Mouse (Mus musculus): ENCODE data around the gene Cd68. TPM values are rescaled to one million over a fixed set of nuclear protein-coding genes. Genes with fewer than 3 reads are reported as not detected.
"Not testable (repeated sequence)": the region's sequence is repeated elsewhere in the genome, so short reads cannot be mapped to it uniquely, and the experiment has no call there.

Cd68 gene
- total RNA-seq, 2 experiments from 2014 or later: 2.6 to 3.2 TPM

DNA sequence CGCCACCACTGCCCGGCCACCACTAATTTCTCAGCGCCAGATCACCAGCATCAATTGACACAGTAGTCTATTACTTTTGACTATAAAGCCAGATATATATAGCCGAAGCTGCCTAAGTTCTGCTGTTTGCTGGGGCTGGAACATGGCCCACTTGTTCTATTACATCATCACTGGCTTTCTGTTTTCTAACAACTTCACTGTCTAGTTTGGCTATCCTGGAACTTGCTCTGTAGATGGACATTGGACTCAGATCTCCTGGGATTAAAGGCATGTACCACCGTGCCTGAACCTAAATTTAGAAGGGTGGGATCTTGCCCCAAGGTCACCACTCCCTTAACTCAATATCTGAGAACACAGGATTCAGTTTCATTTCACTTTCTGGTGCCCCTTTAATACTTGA, 20.1 kb downstream of the Cd68 start:
- no peak for DNase-seq
- intact Hi-C loops (cut with DNase I): no loop called here

DNA sequence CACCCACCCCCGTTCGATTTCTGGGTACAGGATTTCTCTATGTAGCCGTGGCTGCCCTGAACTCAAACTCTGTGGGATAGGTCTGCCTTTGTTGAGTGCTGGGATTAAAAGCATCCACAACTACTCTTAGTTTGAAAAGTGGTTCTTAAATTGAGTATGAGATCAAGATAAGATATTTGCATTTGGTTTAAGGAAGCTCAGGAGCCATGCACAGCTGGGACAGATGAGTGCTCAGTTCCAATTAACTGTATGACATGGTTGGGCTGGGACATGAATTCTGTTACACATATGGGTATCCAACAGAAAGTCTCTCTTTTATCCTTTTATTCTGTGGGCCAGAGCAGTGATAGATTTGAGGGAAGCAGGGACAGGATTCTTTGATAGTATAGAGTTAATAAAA, 30.5 kb downstream of the Cd68 start:
- DNase-seq: no peak
- intact Hi-C loops (cut with DNase I): no loop called here

DNA sequence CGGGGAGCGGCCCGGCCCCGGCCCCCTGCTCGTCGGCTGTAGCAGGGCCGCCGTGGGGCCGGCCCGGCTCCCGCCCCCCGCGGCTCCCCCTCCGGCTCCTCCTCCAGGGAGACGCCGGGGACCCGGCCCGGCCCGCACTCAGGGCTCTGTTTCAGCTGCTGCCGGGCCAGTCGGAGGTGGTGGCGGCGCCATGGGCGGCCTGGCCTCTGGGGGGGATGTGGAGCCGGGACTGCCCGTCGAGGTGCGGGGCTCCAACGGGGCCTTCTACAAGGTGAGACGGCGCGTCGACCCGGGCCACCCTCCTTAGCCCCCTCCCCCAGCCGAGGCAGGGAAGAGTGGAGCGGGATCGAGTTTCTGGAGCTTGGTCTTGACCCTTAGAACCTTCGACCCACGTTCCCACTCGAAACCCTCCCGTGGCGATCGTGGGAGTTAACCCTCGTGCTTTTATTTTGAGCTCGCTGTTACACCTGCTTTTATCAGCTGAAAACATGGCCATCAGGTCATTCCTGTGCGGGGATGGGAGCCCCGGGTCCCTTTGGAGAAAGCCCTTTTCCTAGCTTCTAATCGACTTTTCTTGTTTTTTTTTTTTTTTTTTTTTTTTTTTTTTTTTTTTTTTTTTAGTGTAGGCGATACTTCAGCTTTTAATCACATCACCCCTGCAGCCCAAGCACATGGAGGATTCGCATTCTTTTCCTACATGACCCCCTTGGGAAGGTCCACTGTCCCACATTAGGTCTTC, 32.7 kb downstream of the Cd68 start:
- intact Hi-C loops (cut with DNase I): no loop called here
- peak in 1 of 2 experiments; percentile 60 for DNase-seq

DNA sequence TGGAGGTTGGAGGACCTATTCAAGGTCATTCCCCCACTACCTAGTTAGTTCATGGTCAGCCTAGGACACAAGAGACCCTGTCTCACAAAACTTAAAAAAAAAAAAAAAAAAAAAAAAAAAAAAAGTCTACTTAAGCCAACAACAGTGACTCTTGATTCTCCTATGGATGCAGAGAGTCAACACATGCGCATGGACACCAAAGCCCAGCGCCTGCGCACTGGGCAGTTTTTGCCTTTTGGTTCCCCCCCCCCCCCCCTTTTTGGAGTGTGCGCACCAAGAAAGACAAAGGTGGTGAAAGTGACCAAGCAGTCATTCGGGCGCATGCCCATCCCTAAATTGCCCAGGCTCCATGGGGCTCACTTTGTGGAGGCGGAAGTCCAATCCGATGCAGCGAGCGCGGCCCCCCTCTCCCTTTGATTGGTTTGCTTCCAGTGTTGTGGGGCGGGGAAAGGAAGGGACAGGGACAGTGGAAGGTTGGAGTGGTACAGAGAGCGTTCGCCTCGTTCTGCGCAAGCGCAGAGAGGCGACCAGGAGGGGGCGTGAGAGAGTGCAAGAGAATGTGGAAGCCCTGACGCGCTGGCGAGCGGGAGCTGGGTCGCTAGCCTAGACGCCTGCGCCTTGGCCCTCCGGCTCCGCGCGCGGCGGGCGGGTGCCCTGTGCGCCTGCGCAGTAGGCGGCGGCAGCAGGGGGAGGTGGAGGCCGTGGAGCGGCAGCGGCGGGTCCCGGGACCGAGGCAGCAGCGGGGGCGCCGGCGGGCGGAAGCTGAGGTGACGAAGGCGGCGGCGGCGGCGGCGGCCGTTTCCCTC, 33.5 kb downstream of the Cd68 start, which contains the start of gene Fxr2:
Fxr2 (plus strand) TSS at position 707 of the 806 bp plus-strand sequence.
- intact Hi-C loops (cut with DNase I): no loop called here

DNA sequence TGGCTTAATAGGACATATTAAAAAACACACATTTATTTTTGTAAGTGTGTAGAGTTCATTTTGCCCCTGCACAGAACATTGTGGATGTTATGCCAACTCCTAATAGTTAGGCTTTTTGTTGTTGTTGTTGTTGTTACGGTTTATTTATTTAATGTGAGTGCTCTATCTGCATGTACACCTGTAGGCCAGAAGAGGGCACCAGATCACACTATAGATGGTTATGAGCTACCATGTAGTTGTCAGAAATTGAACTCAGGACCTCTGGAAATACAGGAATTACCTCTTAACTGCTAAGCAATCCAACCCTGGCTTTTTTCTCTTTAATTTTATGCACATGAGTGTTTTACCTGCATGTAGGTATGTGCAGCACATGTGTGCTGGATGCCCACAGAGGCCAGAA, 36.2 kb downstream of the Cd68 start:
- intact Hi-C loops (cut with DNase I): loop anchor here (2.0 kb wide), 1 partner anchor 27 kb away; no protein-coding TSS in a partner anchor
- DNase-seq: no peak

More for the DNA sequence above, 33.5 kb downstream of the Cd68 start, which contains the start of gene Fxr2:
- DNase-seq: peak; percentile 100

DNA sequence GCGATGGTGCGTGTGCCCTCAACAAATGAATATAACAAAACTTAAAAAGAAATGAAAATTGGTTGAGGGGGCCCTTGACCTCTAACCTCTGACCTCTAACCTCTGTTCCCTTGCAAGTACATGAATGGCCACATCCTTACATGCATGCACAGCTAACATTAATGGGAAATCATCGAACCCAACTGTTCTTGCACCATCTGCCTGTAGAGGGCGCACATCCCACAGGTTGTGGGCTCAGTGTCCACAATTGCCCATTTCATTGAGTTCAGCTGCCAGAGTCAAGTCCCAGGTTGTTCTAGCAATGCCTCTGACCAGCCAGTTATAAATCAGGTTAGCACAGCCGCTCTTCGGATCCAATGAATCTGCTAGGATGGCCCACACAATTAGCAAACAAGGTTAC, 37.7 kb downstream of the Cd68 start:
- peak; percentile 62 to 68 for DNase-seq
- intact Hi-C loops (cut with DNase I): no loop called here

DNA sequence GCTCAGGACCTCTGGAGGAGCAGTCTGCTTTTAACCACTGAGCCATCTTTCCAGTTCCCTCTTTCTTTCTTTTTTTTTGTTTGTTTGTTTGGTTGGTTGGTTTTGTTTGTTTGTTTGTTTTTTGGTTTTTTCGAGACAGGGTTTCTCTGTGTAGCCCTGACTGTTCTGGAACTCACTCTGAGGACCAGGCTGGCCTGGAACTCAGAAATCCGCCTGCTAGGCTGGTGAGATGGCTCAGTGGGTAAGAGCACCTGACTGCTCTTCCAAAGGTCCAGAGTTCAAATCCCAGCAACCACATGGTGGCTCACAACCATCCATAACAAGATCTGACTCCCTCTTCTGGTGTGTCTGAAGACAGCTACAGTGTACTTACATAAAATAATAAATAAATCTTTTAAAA, 41.6 kb downstream of the Cd68 start:
- DNase-seq; intact Hi-C loops (cut with DNase I): not testable (repeated sequence)

DNA sequence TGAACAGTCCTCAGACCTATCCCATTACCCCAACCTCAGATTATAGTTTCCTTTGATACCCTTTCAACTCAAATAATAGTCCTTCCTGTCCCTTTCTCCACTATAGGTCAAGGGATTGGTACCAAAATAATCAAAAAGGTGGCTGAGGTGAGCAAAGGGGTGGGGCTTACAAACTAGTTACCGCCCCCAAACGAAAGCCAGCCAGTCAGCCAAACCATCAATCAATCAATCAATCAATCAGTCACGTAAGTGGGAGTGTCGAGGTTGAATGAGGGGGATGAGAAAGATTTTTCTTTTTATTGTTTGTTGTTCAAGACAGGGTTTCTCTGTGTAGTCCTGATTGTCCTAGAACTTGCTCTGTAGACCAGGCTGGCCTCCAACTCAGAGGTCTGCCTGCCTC, 42.9 kb downstream of the Cd68 start:
- intact Hi-C loops (cut with DNase I): no loop called here

DNA sequence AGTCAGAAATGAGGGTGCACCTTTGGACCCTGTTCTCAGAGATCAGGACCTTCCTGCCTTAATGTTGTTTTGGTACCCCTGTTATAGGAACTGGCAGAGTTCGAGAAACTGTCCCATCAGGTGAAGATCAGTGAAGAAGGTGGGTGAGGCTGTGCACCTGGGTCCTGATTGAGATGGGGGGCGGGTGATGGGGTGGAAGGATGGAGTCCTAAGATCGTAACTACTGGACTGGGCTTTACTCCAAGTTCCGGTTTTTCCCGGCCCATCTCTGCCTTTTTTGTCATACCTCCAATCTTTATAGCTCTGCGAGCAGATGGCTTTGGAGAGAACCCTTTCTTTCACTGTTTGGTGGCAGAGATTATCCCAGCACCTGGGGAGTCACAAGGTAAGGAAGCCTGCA, 43.5 kb downstream of the Cd68 start:
- no peak for DNase-seq
- intact Hi-C loops (cut with DNase I): no loop called here

More for the DNA sequence above, 42.9 kb downstream of the Cd68 start:
- no peak for DNase-seq

DNA sequence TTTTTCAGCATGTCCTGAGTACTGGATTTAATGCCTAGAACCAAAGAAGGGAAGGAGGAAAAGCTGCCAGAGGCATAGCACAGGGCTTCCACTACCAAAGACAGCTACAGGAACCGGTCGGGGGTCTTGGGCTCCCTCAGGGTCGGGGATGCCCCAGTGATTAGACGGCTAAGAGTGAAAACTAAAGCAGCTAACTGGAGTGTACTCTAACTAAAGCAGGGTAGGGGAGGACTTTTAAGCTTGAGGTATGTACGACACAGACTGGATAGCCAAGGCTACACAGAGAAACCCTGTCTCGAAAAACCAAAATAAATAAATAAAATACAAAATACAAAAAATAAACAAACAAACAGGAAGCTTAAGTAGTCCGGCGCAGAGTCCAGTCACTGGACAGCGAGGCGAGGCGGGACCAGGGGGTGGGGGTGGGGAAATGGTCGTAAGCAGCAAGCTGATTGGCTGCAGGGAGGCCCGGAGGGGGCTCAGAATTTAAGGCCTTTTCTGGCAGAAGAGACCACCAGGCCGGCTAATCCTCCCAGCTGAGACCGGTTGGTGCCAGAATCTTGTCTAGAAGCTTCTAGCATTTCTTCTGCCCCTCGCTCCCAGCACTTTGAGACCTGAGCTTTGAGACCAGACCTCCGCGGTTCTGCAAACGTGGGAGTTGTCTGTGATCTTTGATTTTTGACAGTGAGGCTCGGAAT, 44.2 kb downstream of the Cd68 start, which contains the start of gene Sat2:
Sat2 (plus strand) TSS at position 454 of the 698 bp plus-strand sequence.
- DNase-seq: peak; percentile 31 to 53
- intact Hi-C loops (cut with DNase I): no loop called here

DNA sequence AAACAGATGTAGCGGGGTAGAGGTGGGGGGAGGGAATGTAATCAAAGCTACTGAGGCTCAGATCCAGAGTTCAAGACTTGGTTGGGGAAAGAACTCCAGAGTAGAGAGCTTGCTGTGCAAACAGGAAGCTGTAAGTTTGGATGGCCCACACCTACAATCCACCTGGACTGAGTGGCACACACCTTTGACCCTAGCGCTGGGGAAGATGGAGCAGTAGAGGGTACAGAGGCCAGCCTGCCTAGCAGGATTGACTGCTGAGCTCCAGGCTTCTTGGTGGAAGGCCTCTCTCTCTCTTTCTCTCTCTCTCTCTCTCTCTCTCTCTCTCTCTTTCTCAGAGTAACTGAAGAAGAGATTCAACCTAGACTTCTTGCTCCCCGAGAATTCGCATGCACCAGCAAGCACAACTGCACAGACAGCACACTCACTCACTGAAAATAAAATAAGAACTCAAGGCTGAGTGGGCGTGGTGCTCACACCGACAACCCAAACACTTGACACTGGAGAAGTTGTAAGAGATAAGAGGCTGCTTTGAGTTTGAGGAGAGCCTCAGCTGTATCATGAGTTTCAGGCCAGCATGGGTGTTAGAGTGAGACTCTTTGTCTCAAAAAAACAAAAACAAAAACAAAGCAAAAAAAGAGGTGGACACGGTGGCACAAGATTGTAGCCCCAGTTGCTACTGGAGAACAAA, 45.4 kb downstream of the Cd68 start:
- intact Hi-C loops (cut with DNase I): no loop called here
- DNase-seq: no peak

DNA sequence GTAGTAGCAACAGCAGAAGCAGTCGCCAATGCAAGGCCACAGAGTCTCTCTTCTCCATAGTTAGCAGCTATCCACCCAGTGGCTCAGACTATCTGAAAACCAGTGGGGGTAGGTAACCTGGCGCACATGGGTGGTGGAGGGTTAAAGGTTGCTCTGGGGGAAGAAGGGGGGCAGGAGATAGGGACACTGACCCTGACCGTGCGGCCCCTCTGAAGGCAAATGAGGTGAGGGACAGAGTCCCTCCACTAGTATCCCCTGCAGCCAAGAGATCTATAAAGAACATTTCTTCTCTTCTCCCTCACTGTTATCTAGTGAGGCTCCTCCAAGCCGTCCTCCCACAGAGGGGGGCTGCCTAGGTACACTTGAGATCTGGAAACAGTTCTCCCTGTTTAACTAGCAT, 48.1 kb downstream of the Cd68 start, which contains the start of gene Shbg:
Shbg (minus strand) TSS at position 101 of the 400 bp plus-strand sequence.
- DNase-seq: no peak
- intact Hi-C loops (cut with DNase I): no loop called here

DNA sequence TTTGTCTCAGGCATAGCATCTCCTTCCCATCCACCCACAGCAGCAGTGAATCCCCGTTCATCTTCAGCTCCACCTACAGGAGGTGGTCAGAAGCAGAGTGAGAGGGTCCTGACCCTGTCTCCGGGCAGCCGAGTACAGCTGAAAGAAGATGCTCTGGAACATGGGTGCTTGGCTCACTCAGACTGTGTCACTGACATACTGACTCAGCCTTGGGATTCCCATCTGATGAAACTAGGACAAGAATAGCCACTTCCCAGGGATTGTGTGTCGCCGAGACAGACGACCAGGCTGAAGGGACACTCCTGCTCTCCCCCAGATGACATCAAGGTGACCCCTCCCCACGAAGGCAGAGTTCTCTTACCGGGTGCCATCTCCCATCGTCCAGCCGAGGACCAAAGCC, 49.2 kb downstream of the Cd68 start:
- DNase-seq: no peak
- intact Hi-C loops (cut with DNase I): no loop called here

DNA sequence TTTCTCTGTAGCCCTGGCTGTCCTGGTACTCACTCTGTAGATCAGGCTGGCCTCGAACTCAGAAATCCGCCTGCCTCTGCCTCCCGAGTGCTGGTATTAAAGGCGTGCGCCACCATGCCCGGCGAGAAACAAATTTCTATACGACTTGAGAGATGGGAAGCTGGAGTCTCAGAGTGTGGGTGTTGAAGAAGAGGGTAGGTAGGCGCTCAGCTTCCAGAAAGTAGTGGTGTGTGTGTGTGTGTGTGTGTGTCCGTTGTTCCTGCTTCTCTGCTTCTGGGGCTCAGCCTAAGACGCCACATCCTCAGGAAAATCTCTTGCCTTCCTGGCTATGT, 51.7 kb downstream of the Cd68 start:
- DNase-seq; intact Hi-C loops (cut with DNase I): not testable (repeated sequence)

Small RNAs within 50 kb of the gene (microRNA-seq; reads per million reads assigned to microRNA genes)
- gene Mir1934 (1.4 to 3.0 reads per million in 2 experiments), gene Mir467f (0 reads per million in 2 experiments)

Other genes starting within 250 kb of the Cd68 start
- gene Dnah2, start 117.0 kb downstream of the Cd68 start, total RNA-seq (2021): under 1 TPM; 0.13 to 0.27 TPM
- gene Efnb3, start 105.9 kb downstream of the Cd68 start, total RNA-seq (2021): under 1 TPM; 0.23 to 0.62 TPM
- 1 to 10 TPM; 2.6 to 2.8 TPM for gene Wrap53, start 85.9 kb downstream of the Cd68 start, total RNA-seq (2021)
- gene Trp53, start 85.8 kb downstream of the Cd68 start, total RNA-seq (2021): 10 to 100 TPM; 10.7 to 15.8 TPM
- 100 to 1,000 TPM; 380 to 461 TPM for gene Atp1b2, start 60.2 kb downstream of the Cd68 start, total RNA-seq (2021)
- gene Shbg, start 48.2 kb downstream of the Cd68 start, total RNA-seq (2021): not detected
- gene Sat2, start 44.1 kb downstream of the Cd68 start, total RNA-seq (2021): 1 to 10 TPM; 3.0 to 3.2 TPM
- 10 to 100 TPM; 77.7 to 91.9 TPM for gene Fxr2, start 33.2 kb downstream of the Cd68 start, total RNA-seq (2021)
- gene Sox15, start 10.8 kb downstream of the Cd68 start, total RNA-seq (2021): not detected
- gene Mpdu1, start 3.5 kb downstream of the Cd68 start, total RNA-seq (2021): 1 to 10 TPM; 8.0 to 8.3 TPM
- 100 to 1,000 TPM in 1 of 2 experiments, 10 to 100 TPM in 1; 74.1 to 103 TPM for gene Eif4a1, start 6.3 kb upstream of the Cd68 start, total RNA-seq (2021)
- gene Senp3, start 15.9 kb upstream of the Cd68 start, total RNA-seq (2021): 10 to 100 TPM; 22.7 TPM
- gene Tnfsf13, start 19.6 kb upstream of the Cd68 start, total RNA-seq (2021): under 1 TPM; 0.39 to 0.92 TPM
- 10 to 100 TPM in 1 of 2 experiments, 1 to 10 TPM in 1; 8.6 to 10.4 TPM for gene Tnfsf12, start 29.7 kb upstream of the Cd68 start, total RNA-seq (2021)
- gene Tnfsfm13, start 29.9 kb upstream of the Cd68 start, total RNA-seq (2021): 1 to 10 TPM; 1.3 to 1.5 TPM
- 10 to 100 TPM; 28.7 to 29.2 TPM for gene Polr2a, start 92.5 kb upstream of the Cd68 start, total RNA-seq (2021)
- not detected for gene Slc35g3, start 95.8 kb upstream of the Cd68 start, total RNA-seq (2021)
- gene Zbtb4, start 99.8 kb upstream of the Cd68 start, total RNA-seq (2021): 10 to 100 TPM; 24.3 to 26.2 TPM
- gene Chrnb1, start 129.8 kb upstream of the Cd68 start, total RNA-seq (2021): 10 to 100 TPM; 29.2 to 33.1 TPM
- 1 to 10 TPM; 4.6 to 4.8 TPM for gene Fgf11, start 135.7 kb upstream of the Cd68 start, total RNA-seq (2021)
- gene Tmem102, start 139.5 kb upstream of the Cd68 start, total RNA-seq (2021): under 1 TPM; 0.12 to 0.20 TPM
- not detected for gene Gm39566, start 149.1 kb upstream of the Cd68 start, total RNA-seq (2021)
- not detected for gene Spem2, start 152.3 kb upstream of the Cd68 start, total RNA-seq (2021)
- not detected for gene Spem1, start 156.0 kb upstream of the Cd68 start, total RNA-seq (2021)
- gene Nlgn2, start 171.6 kb upstream of the Cd68 start, total RNA-seq (2021): 1 to 10 TPM; 2.4 to 2.9 TPM
- gene Tmem256, start 172.4 kb upstream of the Cd68 start, total RNA-seq (2021): 100 to 1,000 TPM; 104 to 140 TPM
- gene Plscr3, start 180.2 kb upstream of the Cd68 start, total RNA-seq (2021): 10 to 100 TPM; 10.6 to 11.2 TPM
- gene Tnk1, start 192.6 kb upstream of the Cd68 start, total RNA-seq (2021): not detected
- gene Tmem95, start 211.9 kb upstream of the Cd68 start, total RNA-seq (2021): not detected
- gene Kctd11, start 215.3 kb upstream of the Cd68 start, total RNA-seq (2021): 1 to 10 TPM; 1.3 to 1.5 TPM
- 1 to 10 TPM in 1 of 2 experiments, under 1 TPM in 1; 0.27 to 1.1 TPM for gene Acap1, start 229.4 kb upstream of the Cd68 start, total RNA-seq (2021)
- under 1 TPM in 1 of 2 experiments, not detected in 1; 0.59 TPM for gene 2810408A11Rik, start 234.8 kb upstream of the Cd68 start, total RNA-seq (2021)
- 10 to 100 TPM; 22.9 to 23.1 TPM for gene Neurl4, start 234.9 kb upstream of the Cd68 start, total RNA-seq (2021)
- 10 to 100 TPM; 33.9 to 42.5 TPM for gene Gps2, start 247.7 kb upstream of the Cd68 start, total RNA-seq (2021)

All from gastrocnemius, postnatal 36 days (tissue).